In the genomic region with DNA sequence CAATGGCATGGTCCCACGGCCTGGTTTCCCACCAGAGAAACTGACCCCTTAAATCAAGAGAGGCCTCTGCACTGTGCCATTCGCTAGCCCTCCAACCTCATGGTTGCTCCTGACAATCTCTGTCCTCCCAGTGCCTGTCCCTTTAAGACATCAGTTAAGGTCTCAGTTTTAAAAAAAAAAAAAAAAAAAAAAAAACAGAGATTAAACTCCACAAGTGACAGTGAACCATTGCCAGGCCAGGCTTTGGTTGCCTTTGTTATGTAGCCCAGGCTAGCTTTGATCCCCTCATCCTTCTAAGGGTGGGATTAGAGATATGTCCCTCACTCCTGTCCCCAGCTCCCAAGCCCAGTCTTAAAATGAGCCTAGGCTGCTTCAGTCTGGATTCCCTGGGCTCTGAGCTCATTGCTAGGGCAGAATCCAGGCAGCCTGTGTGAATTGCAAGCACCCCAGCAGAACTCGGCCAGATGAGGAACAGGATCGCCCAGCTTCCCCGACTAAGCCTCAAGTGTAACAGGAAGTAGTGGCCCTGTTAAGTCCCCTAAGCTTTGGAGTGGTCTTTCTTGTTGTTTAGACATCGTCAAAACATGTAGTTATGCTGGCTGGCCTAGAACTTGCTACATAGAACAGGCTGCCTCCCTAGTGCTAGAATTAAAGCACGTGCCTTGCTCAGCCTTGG, we compare ENCODE assay signal across 23 mouse cellular contexts. TPM values are rescaled to one million over a fixed set of nuclear protein-coding genes. Genes with fewer than 3 reads are reported as not detected.
DNase-seq lines count a peak whose midpoint lies in the region; ATAC-seq lines count a peak whose summit lies in the region.
"Had no signal": no experiment of that assay in that cellular context is flagged by ENCODE, and none has a peak within 500 bp of the region (broad histone marks: within the 10 kb centered on the region; RNA-seq: fewer than 3 reads in every experiment).

No protein-coding gene starts in this region.

- no peak for ATAC-seq in heart, embryonic 16.5 days (replicated peaks; ENCODE audit: extremely low read depth, insufficient read depth, low FRiP score)
- ATAC-seq in hematopoietic stem cell, adult 5-6 weeks (replicated peaks in 1 of 2; ENCODE audit: insufficient read depth in 1 of 2, low FRiP score in 2 of 2, low TSS enrichment in 1 of 2, low read depth in 1 of 2, poor library complexity in 2 of 2, severe bottlenecking in 2 of 2) = peak; percentile 32 to 53; a peak in 1 of 4 replicates
- no peak for ATAC-seq in CD4-positive, CD25-positive, alpha-beta regulatory T cell, adult 4 months
- ATAC-seq: forebrain, embryonic 13.5 days; hindbrain, embryonic 16.5 days; midbrain, embryonic 16.5 days had no signal

- H3K27me3 ChIP-seq in heart, embryonic 10.5 days (ENCODE audit: insufficient read depth, poor library complexity, severe bottlenecking) = no peaks in the 10 kb centered on the region
- no peaks in the 10 kb centered on the region for H3K27me3 ChIP-seq in heart, embryonic 16.5 days (ENCODE audit: control insufficient read depth, insufficient read depth, low read length)
- H3K27me3 ChIP-seq: intestine, embryonic 15.5 days; stomach, embryonic 15.5 days had no signal

- H3K4me1 ChIP-seq in heart, embryonic 10.5 days = peaks cover 33% of the 10 kb centered on the region
- H3K4me1 ChIP-seq in heart, embryonic 16.5 days (ENCODE audit: control insufficient read depth, insufficient read depth, low read length) = peaks cover 30% of the 10 kb centered on the region

- H3K4me3 ChIP-seq in heart, embryonic 10.5 days = no peak overlapping the region
- H3K4me3 ChIP-seq in heart, embryonic 16.5 days (ENCODE audit: low read length) = no peak overlapping the region
- H3K4me3 ChIP-seq: forebrain, embryonic 13.5 days had no signal

- H3K27ac ChIP-seq in heart, embryonic 10.5 days = peak overlapping the region; percentile 81
- peak overlapping the region; percentile 87 for H3K27ac ChIP-seq in heart, embryonic 16.5 days (ENCODE audit: low read length)
- H3K27ac ChIP-seq: forebrain, embryonic 13.5 days; hindbrain, embryonic 10.5 days had no signal

- WGBS in heart, embryonic 10.5 days = 68% methylated on average over 7 of the region's 7 CpGs
- WGBS in heart, embryonic 16.5 days = 66% methylated on average over 7 of the region's 7 CpGs

- H3K36me3 ChIP-seq in heart, embryonic 10.5 days = no peaks in the 10 kb centered on the region
- H3K36me3 ChIP-seq in heart, embryonic 16.5 days (ENCODE audit: control insufficient read depth, insufficient read depth) = no peaks in the 10 kb centered on the region
- H3K36me3 ChIP-seq: G1E; hindbrain, embryonic 10.5 days; intestine, embryonic 15.5 days; midbrain, embryonic 10.5 days; stomach, embryonic 15.5 days had no signal

- no peak overlapping the region for H3K4me2 ChIP-seq in heart, embryonic 16.5 days (ENCODE audit: low read depth, low read length)

- no peak for DNase-seq in heart, embryonic 10.5 days (ENCODE audit: low spot score)
- no peak for DNase-seq in heart, postnatal 10 days
- DNase-seq in heart, adult 8-10 months (ENCODE audit: low spot score) = no peak
- DNase-seq in spleen, postnatal 4 days (ENCODE audit: low spot score in 2 of 2) = no peak
- DNase-seq: adrenal gland, adult 8-10 months; embryo, embryonic 11 days; gastrocnemius, postnatal 10 days; kidney, adult 8-10 months; kidney, postnatal 25 days; layer of hippocampus, postnatal 36 days; lung, postnatal 4 days; right cerebral cortex, postnatal 4 days had no signal

- H3K9me3 ChIP-seq in heart, embryonic 10.5 days = no peaks in the 10 kb centered on the region
- H3K9me3 ChIP-seq in heart, embryonic 16.5 days (replicated peaks; ENCODE audit: control insufficient read depth, low read length) = peaks cover 7% of the 10 kb centered on the region
- H3K9me3 ChIP-seq: forebrain, embryonic 13.5 days; intestine, embryonic 15.5 days; stomach, embryonic 15.5 days had no signal

- peak overlapping the region; percentile 29; the same call in 1 of the 2 replicates for H3K9ac ChIP-seq in heart, embryonic 16.5 days (ENCODE audit: low read length)
- H3K9ac ChIP-seq: forebrain, embryonic 13.5 days; stomach, embryonic 15.5 days had no signal

- intact Hi-C loops in heart, postnatal 10 days (cut with DNase I) = no loop called here

RNA-seq across cellular contexts. Expression of a gene that starts 16.3 kb away (rescaled TPM):
- polyA plus RNA-seq in heart, embryonic 10.5 days (2016; fragmentation: Nextera tagmentation; extraction: Ambion mirVana) = 15.3 and 17.7 TPM in 2 replicates
- total RNA-seq in heart, postnatal 10 days (2021) = 1 to 10 TPM; 6.4 to 8.2 TPM
- polyA plus RNA-seq in heart, embryonic 16.5 days (2015; fragmentation: Nextera tagmentation; extraction: Ambion mirVana) = 9.7 and 10.7 TPM in 2 replicates
- 1 to 10 TPM; 1.7 to 2.2 (median 1.9) TPM for total RNA-seq in heart, adult 8-10 months (2022)
- total RNA-seq in hematopoietic stem cell, adult 5-6 weeks (2017) = 27.1 and 33.8 TPM in 2 replicates
- polyA plus RNA-seq in CD4-positive, CD25-positive, alpha-beta regulatory T cell, adult 4 months (2017; shearing (Covaris generic)) = not detected
- polyA plus RNA-seq: G1E had no signal

Comparison
In these comparisons a context has a peak if more than half of its experiments do, and no peak if none do; other contexts are left out.
1. ATAC-seq: peak in hematopoietic stem cell, adult 5-6 weeks (2 of 2); none in heart, embryonic 16.5 days (single experiment) and CD4-positive, CD25-positive, alpha-beta regulatory T cell, adult 4 months (single experiment).